Mouse (Mus musculus) brown adipose tissue, adult 24 weeks (tissue): ENCODE measurements around the gene Hdac7. TPM values are rescaled to one million over a fixed set of nuclear protein-coding genes. Genes with fewer than 3 reads are reported as not detected.

ENCODE experiments used
- polyA plus RNA-seq: library from polyadenylated mRNA; stranded (reverse); fragments of >200 nt; gene quantifications from 2 replicates; pipeline ENCODE4 v1.2.4, GENCODE M21; 2012; ENCODE audit not compliant: missing spikeins, insufficient read depth, insufficient read length

Gene Hdac7
- polyA plus RNA-seq, 1 experiment: 10.2 TPM

Other genes with a start within 250 kb of the Hdac7 start
- 7.5 and 8.8 TPM in 2 replicates for gene Rpap3, start 138.7 kb downstream of the Hdac7 start, polyA plus RNA-seq
- 0.63 and 2.0 TPM in 2 replicates for gene Endou, start 113.2 kb downstream of the Hdac7 start, polyA plus RNA-seq
- 6.1 and 6.6 TPM in 2 replicates for gene Rapgef3, start 76.5 kb downstream of the Hdac7 start, polyA plus RNA-seq
- 70.5 and 79.9 TPM in 2 replicates for gene Slc48a1, start 66.0 kb downstream of the Hdac7 start, polyA plus RNA-seq
- 0.25 and 1.5 TPM in 2 replicates for gene Vdr, start 66.1 kb upstream of the Hdac7 start, polyA plus RNA-seq
- gene Tmem106c, start 119.7 kb upstream of the Hdac7 start, polyA plus RNA-seq: 19.7 and 33.2 TPM in 2 replicates
- not detected in 2 replicates for gene Col2a1, start 160.2 kb upstream of the Hdac7 start, polyA plus RNA-seq
- gene Pfkm, start 248.1 kb upstream of the Hdac7 start, polyA plus RNA-seq: 55.0 and 67.2 TPM in 2 replicates
- gene Senp1, start 249.2 kb upstream of the Hdac7 start, polyA plus RNA-seq: 6.0 and 7.7 TPM in 2 replicates